Mouse (Mus musculus): ENCODE measurements around the gene Pi4ka. TPM values are rescaled to one million over a fixed set of nuclear protein-coding genes. Genes with fewer than 3 reads are reported as not detected.

Gene Pi4ka
- total and polyA plus RNA-seq, 3 experiments = 40.5 to 149 (median 88.4) TPM

- no peaks in the 10 kb centered on the region for H3K79me2 ChIP-seq (replicated peaks; ENCODE audit: control insufficient read depth, extremely low read depth, insufficient read depth, poor library complexity, severe bottlenecking)
- H3K36me3 ChIP-seq (replicated peaks in 1 of 2; ENCODE audit: control insufficient read depth in 1 of 2, insufficient read depth in 1 of 2, low read length in 1 of 2) = peaks cover 10 to 47% of the 10 kb centered on the region in 2 experiments
- peak; percentile 76 for DNase-seq (ENCODE audit: extremely low read depth)
- H3K4me1 ChIP-seq (ENCODE audit: control insufficient read depth in 1 of 2, insufficient read depth in 2 of 2) = peaks cover 3 to 49% of the 10 kb centered on the region in 2 experiments
- TF ChIP-seq E2F4 (IDR thresholded peaks at IDR 0.05; ENCODE audit: insufficient replicate concordance, low read depth, low read length) (no peak), ZC3H11A (IDR thresholded peaks at IDR 0.05; ENCODE audit: low read depth, low read length) (no peak), SMC3 (IDR thresholded peaks at IDR 0.05; ENCODE audit: low read depth, low read length) (no peak), TCF12 (IDR thresholded peaks at IDR 0.05; ENCODE audit: low read depth, low read length) (0 out of 2 replicates have a peak, but pooled peaks have one; percentile 11), CHD2 (IDR thresholded peaks at IDR 0.05; ENCODE audit: low read length) (no peak), BHLHE40 (IDR thresholded peaks at IDR 0.05; ENCODE audit: low read depth, low read length) (0 out of 2 replicates have a peak, but pooled peaks have one; percentile 29), ETS1 (conservative IDR thresholded peaks at IDR 0.05; ENCODE audit: low read depth, low read length) (peak; percentile 42; the same call in 1 of the 2 replicates), SIN3A (IDR thresholded peaks at IDR 0.05; ENCODE audit: low read length) (no peak), NELFE (IDR thresholded peaks at IDR 0.05; ENCODE audit: low read depth, low read length) (no peak), MAX (IDR thresholded peaks at IDR 0.05; ENCODE audit: low read length) (peak; percentile 71), RCOR1 (conservative IDR thresholded peaks at IDR 0.05; ENCODE audit: low read depth, low read length) (no peak), ZKSCAN1 (IDR thresholded peaks at IDR 0.05; ENCODE audit: borderline replicate concordance, low read depth, low read length) (no peak), GABPA (IDR thresholded peaks at IDR 0.05; ENCODE audit: insufficient replicate concordance, low read depth, low read length) (no peak), EP300 (IDR thresholded peaks at IDR 0.05; ENCODE audit: low read length) (peak; percentile 73), ZNF384 (IDR thresholded peaks at IDR 0.05; ENCODE audit: low read depth, low read length) (peak; percentile 83), CTCF (conservative IDR thresholded peaks at IDR 0.05 in 1 of 2, IDR thresholded peaks at IDR 0.05 in 1 of 2; ENCODE audit: low read depth in 2 of 2, low read length in 2 of 2) (no peak), KAT2A (IDR thresholded peaks at IDR 0.05; ENCODE audit: insufficient replicate concordance, low read length) (no peak), JUN (IDR thresholded peaks at IDR 0.05; ENCODE audit: insufficient read depth, low read depth, low read length) (no peak), CHD1 (IDR thresholded peaks at IDR 0.05; ENCODE audit: low read depth, low read length) (no peak), MAZ (IDR thresholded peaks at IDR 0.05; ENCODE audit: low read depth, low read length) (no peak), MAFK (IDR thresholded peaks at IDR 0.05; ENCODE audit: insufficient replicate concordance, low read length) (no peak), MXI1 (IDR thresholded peaks at IDR 0.05; ENCODE audit: low read depth, low read length) (no peak), JUND (conservative IDR thresholded peaks at IDR 0.05; ENCODE audit: low read depth, low read length) (no peak), TBP (conservative IDR thresholded peaks at IDR 0.05; ENCODE audit: low read depth, low read length) (0 out of 2 replicates have a peak, but pooled peaks have one; percentile 10), ZMIZ1 (IDR thresholded peaks at IDR 0.05; ENCODE audit: low read depth, low read length) (0 out of 2 replicates have a peak, but pooled peaks have one; percentile 29), MEF2A (IDR thresholded peaks at IDR 0.05; ENCODE audit: borderline replicate concordance, low read depth, low read length) (peak; percentile 55; the same call in 1 of the 2 replicates), IRF4 (IDR thresholded peaks at IDR 0.05; ENCODE audit: low read depth, low read length) (peak; percentile 41; the same call in 1 of the 2 replicates), RAD21 (IDR thresholded peaks at IDR 0.05; ENCODE audit: low read depth, low read length) (no peak), USF1 (IDR thresholded peaks at IDR 0.05; ENCODE audit: low read depth, low read length) (no peak), USF2 (conservative IDR thresholded peaks at IDR 0.05; ENCODE audit: low read depth, low read length) (no peak), POLR2A (IDR thresholded peaks at IDR 0.05; ENCODE audit: low read depth, low read length) (no peak), ELF1 (IDR thresholded peaks at IDR 0.05; ENCODE audit: low read depth, low read length) (peak; percentile 61), MYC (IDR thresholded peaks at IDR 0.05; ENCODE audit: low read depth, low read length) (peak; percentile 67; the same call in 1 of the 2 replicates), UBTF (IDR thresholded peaks at IDR 0.05; ENCODE audit: low read depth, low read length) (no peak), HCFC1 (IDR thresholded peaks at IDR 0.05; ENCODE audit: low read depth, low read length) (no peak; the same call in 1 of the 2 replicates), PAX5 (IDR thresholded peaks at IDR 0.05; ENCODE audit: low read length) (no peak), POLR2AphosphoS2 (IDR thresholded peaks at IDR 0.05; ENCODE audit: low read depth, low read length) (no peak), NRF1 (IDR thresholded peaks at IDR 0.05; ENCODE audit: low read depth, low read length) (peak; percentile 73)
- no peaks in the 10 kb centered on the region for H3K27me3 ChIP-seq (replicated peaks)
- H3K9ac ChIP-seq (ENCODE audit: insufficient read depth, low read depth) = no peak overlapping the region
- no peak overlapping the region for H3K4me3 ChIP-seq (replicated peaks in 1 of 3; ENCODE audit: low read depth in 2 of 3, low read length in 2 of 3, poor library complexity in 1 of 3)
- H3K9me3 ChIP-seq (replicated peaks; ENCODE audit: low read length) = no peaks in the 10 kb centered on the region
- no peak overlapping the region for H3K4me2 ChIP-seq (ENCODE audit: insufficient read depth, low read depth, poor library complexity, severe bottlenecking)
- peak overlapping the region; percentile 57; the same call in 1 of the 2 replicates for H3K27ac ChIP-seq (ENCODE audit: insufficient read depth, low read depth)
- dilution Hi-C loops (cut with MboI; ENCODE audit: extremely low pct_ligation_motif_present, extremely low pct_unique_long_range_greater_than_20kb, low sequenced_read_pairs) (no loop called here), in situ Hi-C loops (cut with MboI; ENCODE audit: low pct_ligation_motif_present, low pct_unique_long_range_greater_than_20kb, low sequenced_read_pairs) (no loop called here)
Measured at GRCm38 (mm10) chr16:17341847-17342246, 64.3 kb downstream of the Pi4ka start.

Data from CH12.LX (cell line).